ENCODE assay signal across 34 mouse cellular contexts in the genomic region with DNA sequence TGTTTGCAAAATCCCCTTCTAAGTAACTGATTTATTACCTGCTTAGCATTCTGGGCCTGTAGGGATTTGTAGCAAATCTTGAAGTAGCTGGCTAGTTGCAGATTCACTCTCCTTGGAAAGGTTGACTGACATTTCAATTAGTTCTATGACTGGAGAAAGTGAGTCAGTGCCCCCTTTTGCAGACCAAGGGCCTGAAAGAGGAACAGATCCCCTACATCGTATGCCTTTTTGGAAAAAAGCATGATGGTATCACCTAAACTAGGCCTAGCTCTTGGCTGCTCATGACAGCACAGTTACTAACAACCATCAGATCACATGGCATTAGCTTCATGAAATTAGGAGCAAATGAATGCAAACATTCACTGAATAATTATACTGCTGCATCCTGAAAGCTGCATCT. TPM values are rescaled to one million over a fixed set of nuclear protein-coding genes. Genes with fewer than 3 reads are reported as not detected.
"Had no signal": no experiment of that assay in that cellular context is flagged by ENCODE, and none has a peak within 500 bp of the region (broad histone marks: within the 10 kb centered on the region; RNA-seq: fewer than 3 reads in every experiment).

No protein-coding gene starts in this region.

- H3K4me3 ChIP-seq: limb, embryonic 12.5 days; limb, embryonic 13.5 days; limb, embryonic 15.5 days; liver, embryonic 12.5 days; liver, embryonic 13.5 days; liver, embryonic 15.5 days; lung, embryonic 15.5 days; megakaryocyte, embryonic 14.5 days; midbrain, embryonic 10.5 days; midbrain, embryonic 12.5 days; midbrain, embryonic 13.5 days; midbrain, embryonic 15.5 days; myocyte; neural tube, embryonic 12.5 days had no signal

- H3K27me3 ChIP-seq: limb, embryonic 15.5 days; liver, embryonic 12.5 days; liver, embryonic 13.5 days; liver, embryonic 15.5 days; lung, embryonic 15.5 days; midbrain, embryonic 15.5 days; neural tube, embryonic 12.5 days had no signal

- H3K4me1 ChIP-seq: limb, embryonic 12.5 days; limb, embryonic 13.5 days; limb, embryonic 15.5 days; liver, embryonic 12.5 days; liver, embryonic 13.5 days; liver, embryonic 15.5 days; lung, embryonic 15.5 days; megakaryocyte, embryonic 14.5 days; midbrain, embryonic 10.5 days; midbrain, embryonic 12.5 days; midbrain, embryonic 13.5 days; midbrain, embryonic 15.5 days; neural tube, embryonic 12.5 days had no signal

- H3K36me3 ChIP-seq: limb, embryonic 12.5 days; limb, embryonic 13.5 days; limb, embryonic 15.5 days; liver, embryonic 12.5 days; liver, embryonic 13.5 days; liver, embryonic 15.5 days; lung, embryonic 15.5 days; midbrain, embryonic 10.5 days; midbrain, embryonic 12.5 days; midbrain, embryonic 13.5 days; midbrain, embryonic 15.5 days; neural tube, embryonic 12.5 days had no signal

- H3K4me2 ChIP-seq: limb, embryonic 12.5 days; limb, embryonic 13.5 days; limb, embryonic 15.5 days; liver, embryonic 11.5 days; liver, embryonic 12.5 days; liver, embryonic 13.5 days; liver, embryonic 15.5 days; lung, embryonic 14.5 days; lung, embryonic 15.5 days; midbrain, embryonic 11.5 days; midbrain, embryonic 12.5 days; midbrain, embryonic 13.5 days; midbrain, embryonic 15.5 days; neural tube, embryonic 12.5 days had no signal

- H3K9me3 ChIP-seq: limb, embryonic 12.5 days; limb, embryonic 13.5 days; limb, embryonic 15.5 days; liver, embryonic 12.5 days; liver, embryonic 13.5 days; liver, embryonic 15.5 days; lung, embryonic 15.5 days; megakaryocyte, embryonic 14.5 days; midbrain, embryonic 10.5 days; midbrain, embryonic 12.5 days; midbrain, embryonic 13.5 days; midbrain, embryonic 15.5 days; neural tube, embryonic 12.5 days had no signal

- DNase-seq: left cerebral cortex, postnatal 4 days; liver; liver, embryonic 13.5 days; liver, postnatal 0 days; lung, adult 18-20 months; lung, adult 2 months; lung, embryonic 14.5 days; lung, postnatal 10 days; lung, postnatal 14 days; lung, postnatal 36 days; lung, postnatal 4 days; midbrain, embryonic 14.5 days had no signal

- H3K9ac ChIP-seq: limb, embryonic 12.5 days; limb, embryonic 13.5 days; limb, embryonic 15.5 days; liver, embryonic 12.5 days; liver, embryonic 13.5 days; liver, embryonic 14.5 days; liver, embryonic 15.5 days; liver, postnatal 0 days; lung, embryonic 14.5 days; lung, embryonic 15.5 days; midbrain, embryonic 12.5 days; midbrain, embryonic 13.5 days; midbrain, embryonic 15.5 days; neural tube, embryonic 12.5 days had no signal

- H3K27ac ChIP-seq: limb, embryonic 12.5 days; limb, embryonic 13.5 days; liver, embryonic 12.5 days; liver, embryonic 13.5 days; liver, embryonic 14.5 days; liver, embryonic 15.5 days; lung, embryonic 15.5 days; macrophage; midbrain, embryonic 10.5 days; midbrain, embryonic 12.5 days; midbrain, embryonic 13.5 days; midbrain, embryonic 15.5 days; neural tube, embryonic 12.5 days had no signal

RNA-seq across cellular contexts. Expression of gene Egfl6, which starts 54.7 kb away (rescaled TPM):
- total RNA-seq: megakaryocyte progenitor cell, adult 5-6 weeks; megakaryocyte, adult 5-6 weeks; megakaryocyte-erythroid progenitor cell, adult 5-6 weeks; monocyte, adult 5-6 weeks had no signal
- polyA plus RNA-seq: liver, adult 2 months; macrophage; myocyte had no signal
